Mouse (Mus musculus) heart, adult 11 months (tissue): ENCODE data around the gene Eif2a.

Source experiments
- DNase-seq: peaks from one replicate; pipeline ENCODE4 v3.0.0; 2022

Eif2a gene

GRCm38 (mm10) chr3:58525652-58526407, at the start of gene Eif2a, which contains the start of gene Serp1:
TSS of gene Eif2a (plus strand) at chr3:58525821.
TSS of gene Serp1 (minus strand) at chr3:58525892.
- DNase-seq: peak; percentile 100

DNA sequence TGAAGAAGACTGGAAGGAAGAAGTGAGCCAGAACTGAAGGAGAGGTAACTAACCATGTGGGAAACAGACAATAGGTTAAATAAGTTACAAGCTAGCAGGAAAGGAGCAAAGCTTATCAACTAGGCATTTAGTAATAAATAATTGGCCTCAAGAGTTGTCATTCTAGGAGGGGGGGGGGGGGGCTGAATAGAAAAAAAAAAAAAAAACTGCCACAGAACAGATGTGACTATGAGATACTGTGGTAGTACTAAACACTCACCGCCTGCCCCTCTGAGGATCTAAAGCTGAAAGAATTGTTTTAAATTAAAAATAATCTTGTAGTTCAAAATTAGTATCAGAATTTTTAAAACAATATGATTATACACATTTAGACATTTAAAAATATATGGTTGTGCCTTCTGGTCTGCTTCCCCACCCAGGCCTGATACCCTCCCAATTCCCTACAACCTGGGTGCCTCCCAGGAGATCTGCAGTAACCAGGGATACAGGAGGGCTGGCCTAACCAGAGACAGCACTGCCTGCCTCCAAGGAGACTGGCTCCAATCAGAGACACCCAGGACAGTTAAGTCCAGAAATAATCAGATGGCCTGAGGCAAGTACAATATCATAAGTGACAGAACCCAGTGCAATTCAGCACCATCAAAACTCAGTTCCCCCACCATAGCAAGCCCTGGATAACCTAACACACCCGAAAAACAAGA, 46.7 kb upstream of the Eif2a start:
- no peak for DNase-seq

- DNase-seq: no peak
Observed at GRCm38 (mm10) chr3:58485883-58486282, 39.7 kb upstream of the Eif2a start.

- DNase-seq: no peak
Observed at GRCm38 (mm10) chr3:58487121-58487520, 38.5 kb upstream of the Eif2a start.

DNA sequence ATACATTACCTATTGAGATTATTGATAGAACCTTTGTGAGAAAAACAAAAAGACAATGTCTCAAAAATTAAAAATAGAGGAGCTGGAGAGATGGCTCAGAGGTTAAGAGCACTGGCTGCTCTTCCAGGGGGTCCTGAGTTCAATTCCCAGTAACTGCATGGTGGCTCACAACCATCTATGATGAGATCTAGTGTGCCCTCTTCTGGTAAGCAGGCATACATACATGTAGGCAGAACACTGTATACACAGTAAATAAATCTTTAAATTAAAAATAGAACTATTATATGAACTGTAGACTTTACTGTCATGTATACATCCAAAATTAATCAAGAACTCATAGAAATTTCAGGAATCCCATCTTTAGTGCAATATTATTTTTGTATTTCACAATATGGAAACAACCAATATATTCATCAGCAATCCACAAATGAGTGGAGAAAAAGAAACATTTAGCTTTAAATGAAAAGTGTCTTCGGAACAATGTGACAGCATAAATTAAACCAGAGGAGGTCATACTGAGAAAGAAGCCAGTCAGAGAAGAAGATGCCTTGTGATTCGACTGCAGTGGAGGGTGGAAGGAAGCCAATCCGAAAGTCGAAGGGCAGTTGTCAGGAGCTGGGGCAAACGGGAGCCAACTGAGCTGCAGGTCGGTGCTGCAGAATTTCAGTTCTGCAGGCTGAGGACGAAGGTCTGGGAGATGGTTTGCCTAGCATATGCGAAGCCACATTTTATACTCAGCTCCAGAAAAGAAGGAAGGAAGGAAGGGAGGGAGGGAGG, 37.4 kb upstream of the Eif2a start:
- peak; percentile 45 for DNase-seq

DNA sequence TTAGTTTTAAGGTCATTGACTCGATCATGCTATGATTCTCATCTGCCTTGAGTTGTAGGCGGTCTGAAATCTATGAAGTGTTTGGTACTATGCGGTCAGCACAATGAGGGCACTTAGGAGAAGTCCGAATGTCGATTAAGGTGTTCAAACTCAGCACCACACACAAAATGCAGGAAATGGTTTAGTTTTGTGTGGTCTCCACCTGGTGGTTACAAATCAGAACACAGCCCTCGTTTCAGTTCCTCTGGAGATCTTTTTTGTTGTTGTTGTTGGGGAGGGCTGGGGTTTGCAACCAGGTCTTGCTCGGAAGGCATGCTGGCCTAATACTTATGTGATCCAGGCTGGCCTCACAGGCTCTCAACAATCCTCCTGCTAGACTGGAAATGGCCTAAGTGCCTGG, 34.8 kb upstream of the Eif2a start:
- no peak for DNase-seq

DNA sequence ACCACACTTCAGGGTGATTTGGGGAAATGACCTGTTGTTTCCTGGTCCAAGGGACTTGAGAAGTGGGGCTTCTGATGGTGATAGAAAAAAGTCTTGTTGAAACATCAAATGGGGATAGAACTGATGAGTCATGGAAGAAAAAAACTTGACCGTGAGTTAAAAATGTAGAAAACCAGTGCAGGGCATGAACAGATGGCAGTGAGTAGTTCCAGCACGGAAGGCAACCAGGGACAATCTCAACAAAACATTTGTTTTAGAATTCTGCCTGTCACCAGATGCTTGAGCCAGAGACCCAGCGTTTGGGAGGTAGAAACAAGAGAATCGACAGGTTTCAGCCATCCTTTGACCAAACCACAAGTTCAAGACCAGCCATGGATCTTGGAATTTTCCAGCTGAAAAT, 32.0 kb upstream of the Eif2a start:
- DNase-seq: peak; percentile 8

GRCm38 (mm10) chr3:58501961-58502360, 23.7 kb upstream of the Eif2a start:
- peak; percentile 89 for DNase-seq

DNA sequence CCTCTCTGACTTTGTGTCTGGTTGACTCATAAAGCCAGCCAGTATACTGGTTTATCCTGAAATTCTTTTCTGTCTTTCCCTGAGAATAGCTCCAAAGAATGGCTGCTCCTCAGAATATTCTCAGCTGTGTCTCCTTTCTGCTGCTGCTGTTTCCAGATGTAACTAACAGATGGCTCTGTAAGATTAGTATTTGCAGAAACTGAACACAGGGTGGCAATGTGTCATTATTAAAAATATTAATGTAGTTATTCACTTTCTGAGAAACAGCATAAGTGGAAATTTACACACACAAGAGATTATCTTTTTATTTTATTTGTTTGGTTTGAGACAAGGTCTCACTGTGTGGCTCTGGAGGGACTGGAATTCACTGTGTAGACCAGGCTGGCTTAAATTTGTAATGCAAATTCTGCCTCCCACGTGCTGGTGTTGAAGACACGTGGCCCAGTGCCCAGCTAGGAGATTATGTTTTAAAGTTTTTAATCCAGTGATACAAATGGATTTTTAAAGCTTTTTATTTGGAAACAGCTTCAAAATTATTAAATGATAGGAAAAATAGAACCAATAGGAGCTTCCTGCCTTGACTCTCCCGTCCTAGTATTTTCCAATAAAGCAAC, 21.8 kb upstream of the Eif2a start:
- peak; percentile 12 for DNase-seq

DNA sequence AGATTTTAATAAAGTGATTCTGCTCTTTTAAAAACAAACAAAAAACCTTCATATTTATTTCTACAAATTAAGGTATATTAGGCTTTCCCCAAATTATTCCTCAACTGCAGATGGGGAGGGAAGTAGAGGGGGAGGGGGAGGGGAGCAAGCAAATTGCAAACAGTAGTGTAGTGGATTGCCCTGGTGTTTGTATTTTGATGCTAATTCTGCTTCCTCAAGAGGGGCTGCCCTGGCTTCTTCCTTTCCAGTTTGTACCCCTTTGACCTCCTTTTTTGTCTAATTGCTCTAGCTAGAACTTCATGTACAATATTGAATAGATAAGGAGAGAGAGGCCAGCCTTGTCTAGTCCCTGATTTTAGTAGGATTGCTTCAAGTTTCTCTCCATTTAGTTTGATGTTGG, 20.9 kb upstream of the Eif2a start:
- DNase-seq: no peak

DNA sequence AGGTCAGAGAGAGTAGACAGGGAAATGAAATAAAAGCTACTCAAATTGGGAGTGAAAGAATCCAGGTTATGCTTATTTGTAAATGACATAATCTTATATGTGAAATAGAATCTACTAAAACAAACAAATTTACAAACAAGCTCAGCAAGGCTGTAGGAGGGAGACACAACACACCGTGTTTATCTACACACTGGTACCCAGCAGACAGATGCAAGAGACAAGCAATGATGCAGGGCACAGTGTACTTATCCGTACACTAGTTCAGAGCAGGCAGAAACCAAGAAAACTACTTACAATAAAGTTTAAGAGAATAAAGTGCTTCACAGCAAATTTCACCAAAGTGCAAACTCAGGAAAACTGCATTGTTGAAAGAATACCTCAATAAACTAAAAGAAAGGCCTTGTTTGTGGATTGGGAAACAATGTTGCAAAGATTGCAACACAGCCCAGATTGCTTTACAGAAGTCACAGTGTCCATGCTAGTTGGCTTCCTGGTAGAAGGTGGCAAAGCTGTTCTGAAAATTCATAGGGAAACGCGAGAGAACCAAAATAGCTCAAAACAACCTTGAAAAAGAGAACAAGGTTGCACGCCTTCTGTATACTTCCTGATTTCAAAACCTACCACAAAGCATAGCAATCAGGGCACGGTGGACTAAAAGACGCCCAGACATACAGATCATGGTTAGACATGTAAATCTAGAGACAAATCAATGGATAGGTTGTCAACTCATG, 17.4 kb upstream of the Eif2a start:
- peak; percentile 52 for DNase-seq

GRCm38 (mm10) chr3:58511581-58511980, 14.0 kb upstream of the Eif2a start:
- DNase-seq: peak; percentile 76

DNA sequence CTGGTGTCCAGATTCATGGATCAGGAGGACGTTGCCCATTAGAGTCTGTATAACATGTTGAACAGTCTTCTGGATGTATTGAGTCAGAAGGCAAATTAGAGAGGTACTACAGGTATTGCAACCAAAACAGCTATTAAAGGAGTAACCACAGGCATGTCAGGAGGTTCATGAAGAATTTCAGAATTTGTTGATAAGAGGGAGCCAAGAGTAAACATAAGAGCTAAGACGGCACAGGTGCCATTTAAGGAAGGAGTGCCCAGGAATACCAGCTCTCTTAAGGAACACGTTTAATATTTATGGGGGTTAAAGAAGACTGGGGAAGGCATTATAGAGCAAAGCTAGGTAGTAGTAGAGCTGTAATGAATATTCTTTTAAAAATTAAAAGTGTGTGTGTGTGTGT, 12.9 kb upstream of the Eif2a start:
- peak; percentile 6 for DNase-seq

DNA sequence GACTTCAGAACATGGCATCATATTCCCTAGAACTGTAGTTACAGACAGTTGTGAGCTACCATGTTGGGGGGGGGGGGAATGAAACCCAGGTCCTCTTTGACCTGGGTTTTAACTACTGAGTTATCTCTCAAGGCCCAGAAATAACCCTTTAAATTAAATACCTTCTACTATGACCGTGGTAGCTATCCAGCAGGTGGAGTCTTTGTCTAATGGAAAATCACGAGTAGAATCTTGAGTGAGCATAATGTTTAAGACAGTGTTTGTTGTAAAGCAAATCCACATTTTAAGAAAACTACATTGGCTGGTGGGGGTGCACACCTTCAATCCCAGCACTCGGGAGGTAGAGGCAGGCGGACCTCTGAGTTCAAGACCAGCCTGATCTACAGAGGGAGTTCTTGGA, 12.1 kb upstream of the Eif2a start:
- peak; percentile 11 for DNase-seq

GRCm38 (mm10) chr3:58515947-58516601, 9.5 kb upstream of the Eif2a start:
- DNase-seq: peak; percentile 35

GRCm38 (mm10) chr3:58516602-58516976, 9.0 kb upstream of the Eif2a start:
- DNase-seq: peak; percentile 88

DNA sequence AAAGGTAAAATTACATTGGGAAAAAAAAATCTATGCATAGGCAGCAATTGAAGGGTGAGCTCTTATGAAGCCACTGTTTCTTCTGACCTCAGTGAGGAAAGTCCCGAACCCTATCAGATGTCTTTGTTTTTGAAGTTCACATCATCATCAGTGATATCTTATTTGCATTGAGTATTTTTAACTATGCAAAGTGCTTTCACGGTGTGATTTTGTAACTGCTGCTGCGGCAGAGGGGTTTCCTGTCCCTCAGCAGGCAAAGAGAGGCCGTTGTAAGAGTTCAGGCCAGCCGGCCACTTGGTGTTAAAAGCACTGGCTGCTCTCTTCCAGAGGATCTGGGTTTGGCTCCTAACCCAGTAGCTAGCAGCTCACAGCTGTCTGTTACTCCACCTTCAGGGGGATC, 8.4 kb upstream of the Eif2a start:
- peak; percentile 83 for DNase-seq

GRCm38 (mm10) chr3:58517800-58518199, 7.8 kb upstream of the Eif2a start:
- DNase-seq: peak; percentile 85

- DNase-seq: peak; percentile 0
Observed at GRCm38 (mm10) chr3:58518962-58519361, 6.7 kb upstream of the Eif2a start.

DNA sequence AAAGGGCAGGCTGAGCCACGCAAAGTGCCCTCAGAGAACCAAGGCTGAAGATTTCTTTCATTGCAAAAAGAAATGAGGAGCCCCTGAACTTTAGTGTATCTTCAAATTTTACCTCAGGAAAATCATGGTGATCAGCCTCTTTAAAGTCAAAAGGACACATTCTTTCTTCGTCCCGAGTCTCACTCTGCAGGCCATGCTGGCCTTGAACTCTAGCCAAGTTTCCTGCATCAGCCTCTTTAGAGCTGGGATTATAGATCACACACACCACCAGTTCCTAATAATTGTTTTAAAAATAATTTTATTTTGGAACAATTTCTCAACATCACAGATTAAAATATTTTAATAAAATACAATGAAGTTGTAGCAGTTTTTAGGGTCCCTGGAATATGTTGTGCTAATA, 6.1 kb upstream of the Eif2a start:
- DNase-seq: peak; percentile 48

GRCm38 (mm10) chr3:58520286-58520685, 5.3 kb upstream of the Eif2a start:
- DNase-seq: peak; percentile 93

GRCm38 (mm10) chr3:58521361-58521760, 4.3 kb upstream of the Eif2a start:
- DNase-seq: peak; percentile 61
